Mouse (Mus musculus): Measurements from ENCODE around the gene Sort1. TPM values are rescaled to one million over a fixed set of nuclear protein-coding genes. Genes with fewer than 3 reads are reported as not detected.

Gene Sort1
- total RNA-seq, 1 experiment: 21.2 TPM

- Histone ChIP-seq H3K9ac (ENCODE audit: insufficient read depth, low read depth, low read length, poor library complexity, severe bottlenecking) (no peak overlapping the region), H3K36me3 (ENCODE audit: control insufficient read depth, insufficient read depth, low read length, poor library complexity, severe bottlenecking) (no peaks in the 10 kb centered on the region; the same call in 1 of the 2 replicates), H3K4me3 (ENCODE audit: insufficient read depth in 1 of 2, low read depth in 1 of 2, low read length in 2 of 2, poor library complexity in 1 of 2, severe bottlenecking in 1 of 2) (no peak overlapping the region), H3K4me1 (ENCODE audit: control insufficient read depth in 2 of 2, insufficient read depth in 2 of 2, low read length in 2 of 2, poor library complexity in 1 of 2) (peaks cover 3 to 14% of the 10 kb centered on the region in 2 experiments; a peak in 3 of 4 replicates), H3K9me3 (ENCODE audit: control insufficient read depth, insufficient read depth, low read depth, low read length) (no peaks in the 10 kb centered on the region), H3K27ac (ENCODE audit: insufficient read depth, low read depth, low read length, poor library complexity, severe bottlenecking) (no peak overlapping the region)
- TF ChIP-seq MAFK (IDR thresholded peaks at IDR 0.05; ENCODE audit: insufficient read depth, low read depth, low read length): no peak
- in situ Hi-C loops (cut with MboI; ENCODE audit: low sequenced_read_pairs in 2 of 2, unreplicated experiment in 2 of 2): loop anchor here in 1 of 2 experiments (10.0 kb wide), 1 partner anchor 174 kb away; the partner anchor contains the start of gene Taf13
- DNase-seq (ENCODE audit: low read depth, low spot score): no peak
Observed at GRCm38 (mm10) chr3:108400442-108400841, 116.6 kb downstream of the Sort1 start.

- Histone ChIP-seq H3K9me3 (ENCODE audit: control insufficient read depth, insufficient read depth, low read depth, low read length) (no peaks in the 10 kb centered on the region), H3K36me3 (ENCODE audit: control insufficient read depth, insufficient read depth, low read length, poor library complexity, severe bottlenecking) (no peaks in the 10 kb centered on the region; the same call in 1 of the 2 replicates), H3K27ac (ENCODE audit: insufficient read depth, low read depth, low read length, poor library complexity, severe bottlenecking) (no peak overlapping the region), H3K4me1 (ENCODE audit: control insufficient read depth in 2 of 2, insufficient read depth in 2 of 2, low read length in 2 of 2, poor library complexity in 1 of 2) (peaks cover 3 to 22% of the 10 kb centered on the region in 2 experiments; a peak in 3 of 4 replicates), H3K4me3 (ENCODE audit: insufficient read depth in 1 of 2, low read depth in 1 of 2, low read length in 2 of 2, poor library complexity in 1 of 2, severe bottlenecking in 1 of 2) (peak overlapping the region in 1 of 2 experiments; percentile 7; a peak in 2 of 4 replicates), H3K9ac (ENCODE audit: insufficient read depth, low read depth, low read length, poor library complexity, severe bottlenecking) (no peak overlapping the region)
- DNase-seq (ENCODE audit: low read depth, low spot score): peak; percentile 86
- in situ Hi-C loops (cut with MboI; ENCODE audit: low sequenced_read_pairs in 2 of 2, unreplicated experiment in 2 of 2): loop anchor here in 1 of 2 experiments (10.0 kb wide), 1 partner anchor 173 kb away; the partner anchor contains the start of gene Taf13
- peak; percentile 59; the same call in 1 of the 2 replicates for TF ChIP-seq ZC3H11A (IDR thresholded peaks at IDR 0.05; ENCODE audit: borderline replicate concordance, low read depth, low read length)
- TF ChIP-seq CHD2 (IDR thresholded peaks at IDR 0.05; ENCODE audit: low read depth, low read length): no peak
Observed at GRCm38 (mm10) chr3:108401692-108402527, 118.0 kb downstream of the Sort1 start.

- no peaks in the 10 kb centered on the region for H3K9me3 ChIP-seq (ENCODE audit: control insufficient read depth, insufficient read depth, low read depth, low read length)
- no peak overlapping the region for H3K4me3 ChIP-seq (ENCODE audit: insufficient read depth in 1 of 2, low read depth in 1 of 2, low read length in 2 of 2, poor library complexity in 1 of 2, severe bottlenecking in 1 of 2)
- peaks cover 3 to 16% of the 10 kb centered on the region in 2 experiments; a peak in 3 of 4 replicates for H3K4me1 ChIP-seq (ENCODE audit: control insufficient read depth in 2 of 2, insufficient read depth in 2 of 2, low read length in 2 of 2, poor library complexity in 1 of 2)
- H3K27ac ChIP-seq (ENCODE audit: insufficient read depth, low read depth, low read length, poor library complexity, severe bottlenecking): no peak overlapping the region
- DNase-seq (ENCODE audit: low read depth, low spot score): no peak
- in situ Hi-C loops (cut with MboI; ENCODE audit: low sequenced_read_pairs in 2 of 2, unreplicated experiment in 2 of 2): loop anchor here in 1 of 2 experiments (10.0 kb wide), 1 partner anchor 172 kb away; the partner anchor contains the start of gene Taf13
- no peaks in the 10 kb centered on the region; the same call in 1 of the 2 replicates for H3K36me3 ChIP-seq (ENCODE audit: control insufficient read depth, insufficient read depth, low read length, poor library complexity, severe bottlenecking)
- H3K9ac ChIP-seq (ENCODE audit: insufficient read depth, low read depth, low read length, poor library complexity, severe bottlenecking): no peak overlapping the region
- TF ChIP-seq ZNF384 (IDR thresholded peaks at IDR 0.05; ENCODE audit: low read depth, low read length) (no peak), CHD2 (IDR thresholded peaks at IDR 0.05; ENCODE audit: low read depth, low read length) (no peak), MAFK (IDR thresholded peaks at IDR 0.05; ENCODE audit: insufficient read depth, low read depth, low read length) (no peak), ZC3H11A (IDR thresholded peaks at IDR 0.05; ENCODE audit: borderline replicate concordance, low read depth, low read length) (no peak), HCFC1 (IDR thresholded peaks at IDR 0.05; ENCODE audit: borderline replicate concordance, insufficient read depth, low read length) (no peak)
Observed at GRCm38 (mm10) chr3:108402528-108402920, 118.6 kb downstream of the Sort1 start.

GRCm38 (mm10) chr3:108405536-108406305 lies 121.8 kb downstream of the Sort1 start:
- Histone ChIP-seq H3K4me3 (ENCODE audit: insufficient read depth in 1 of 2, low read depth in 1 of 2, low read length in 2 of 2, poor library complexity in 1 of 2, severe bottlenecking in 1 of 2) (no peak overlapping the region), H3K9me3 (ENCODE audit: control insufficient read depth, insufficient read depth, low read depth, low read length) (no peaks in the 10 kb centered on the region), H3K27ac (ENCODE audit: insufficient read depth, low read depth, low read length, poor library complexity, severe bottlenecking) (no peak overlapping the region), H3K9ac (ENCODE audit: insufficient read depth, low read depth, low read length, poor library complexity, severe bottlenecking) (no peak overlapping the region), H3K36me3 (ENCODE audit: control insufficient read depth, insufficient read depth, low read length, poor library complexity, severe bottlenecking) (no peaks in the 10 kb centered on the region; the same call in 1 of the 2 replicates), H3K4me1 (ENCODE audit: control insufficient read depth in 2 of 2, insufficient read depth in 2 of 2, low read length in 2 of 2, poor library complexity in 1 of 2) (peaks cover 0 to 15% of the 10 kb centered on the region in 2 experiments; a peak in 2 of 4 replicates)
- no peak for DNase-seq (ENCODE audit: low read depth, low spot score)
- TF ChIP-seq MAFK (IDR thresholded peaks at IDR 0.05; ENCODE audit: insufficient read depth, low read depth, low read length) (no peak), ZNF384 (IDR thresholded peaks at IDR 0.05; ENCODE audit: low read depth, low read length) (no peak), CHD2 (IDR thresholded peaks at IDR 0.05; ENCODE audit: low read depth, low read length) (no peak), HCFC1 (IDR thresholded peaks at IDR 0.05; ENCODE audit: borderline replicate concordance, insufficient read depth, low read length) (no peak), ZC3H11A (IDR thresholded peaks at IDR 0.05; ENCODE audit: borderline replicate concordance, low read depth, low read length) (no peak)
- in situ Hi-C loops (cut with MboI; ENCODE audit: low sequenced_read_pairs in 2 of 2, unreplicated experiment in 2 of 2): loop anchor here in 1 of 2 experiments (10.0 kb wide), 1 partner anchor 169 kb away; the partner anchor contains the start of gene Taf13
